Mouse (Mus musculus) hindbrain, embryonic 16.5 days (tissue): ENCODE data around the gene Lhx4. TPM values are rescaled to one million over a fixed set of nuclear protein-coding genes. Genes with fewer than 3 reads are reported as not detected.

Source experiments
- ATAC-seq: fragments of 200-750 bp; cut with Nextera tagmentation; 2 replicates; pipeline ENCODE4 v1.8.0; 2017; ENCODE audit warnings: moderate TSS enrichment, moderate library complexity
- H3K27ac ChIP-seq: fragments of 300-500 bp; sonication (generic); 2 replicates; pipeline ENCODE4 v1.5.1; 2014; ENCODE audit warnings: low read depth, mild to moderate bottlenecking, control low read depth, low read length, moderate library complexity
- H3K27me3 ChIP-seq: fragments of 300-500 bp; sonication (generic); replicated peaks from 2 replicates; pipeline ENCODE4 v1.6.1; 2014; ENCODE audit warnings: low read length; ENCODE audit not compliant: control insufficient read depth, insufficient read depth
- H3K36me3 ChIP-seq: fragments of 300-500 bp; sonication (generic); 2 replicates; pipeline ENCODE4 v1.6.1; 2014; ENCODE audit warnings: mild to moderate bottlenecking, low read length, moderate library complexity, mixed read lengths; ENCODE audit not compliant: control insufficient read depth, insufficient read depth
- H3K4me1 ChIP-seq: fragments of 300-500 bp; sonication (generic); 2 replicates; pipeline ENCODE4 v1.6.1; 2014; ENCODE audit warnings: low read depth, low read length; ENCODE audit not compliant: control insufficient read depth, insufficient read depth
- H3K4me2 ChIP-seq: fragments of 300-500 bp; sonication (generic); 2 replicates; pipeline ENCODE4 v1.6.1; 2014; ENCODE audit warnings: mild to moderate bottlenecking, low read length, control low read depth, moderate library complexity
- H3K4me3 ChIP-seq: fragments of 300-500 bp; sonication (generic); 2 replicates; pipeline ENCODE4 v1.5.1; 2014; ENCODE audit warnings: mild to moderate bottlenecking, low read length, control low read depth, moderate library complexity
- H3K9ac ChIP-seq: fragments of 300-500 bp; sonication (generic); 2 replicates; pipeline ENCODE4 v1.6.1; 2014; ENCODE audit warnings: low read depth, mild to moderate bottlenecking, control low read depth, low read length, moderate library complexity
- H3K9me3 ChIP-seq: fragments of 300-500 bp; sonication (generic); 2 replicates; pipeline ENCODE4 v1.6.1; 2014; ENCODE audit warnings: mild to moderate bottlenecking, low read length, moderate library complexity; ENCODE audit not compliant: control insufficient read depth
- WGBS: fragments of 180-500 bp; shearing (Covaris S2); extraction: QIAGEN DNeasy Blood & Tissue Kit; methylation state at CpG from one replicate; pipeline ENCODE4 v1.1.7; 2014; 5-methylcytosine and 5-hydroxymethylcytosine counted together
- polyA plus RNA-seq: library from polyadenylated mRNA; unstranded; fragments of >200 nt; fragmentation: Nextera tagmentation; extraction: Ambion mirVana; gene quantifications from 2 replicates; pipeline ENCODE4 v1.2.1, GENCODE M21; 2015

Gene Lhx4
- 1.7 and 2.3 TPM in 2 replicates for polyA plus RNA-seq

DNA sequence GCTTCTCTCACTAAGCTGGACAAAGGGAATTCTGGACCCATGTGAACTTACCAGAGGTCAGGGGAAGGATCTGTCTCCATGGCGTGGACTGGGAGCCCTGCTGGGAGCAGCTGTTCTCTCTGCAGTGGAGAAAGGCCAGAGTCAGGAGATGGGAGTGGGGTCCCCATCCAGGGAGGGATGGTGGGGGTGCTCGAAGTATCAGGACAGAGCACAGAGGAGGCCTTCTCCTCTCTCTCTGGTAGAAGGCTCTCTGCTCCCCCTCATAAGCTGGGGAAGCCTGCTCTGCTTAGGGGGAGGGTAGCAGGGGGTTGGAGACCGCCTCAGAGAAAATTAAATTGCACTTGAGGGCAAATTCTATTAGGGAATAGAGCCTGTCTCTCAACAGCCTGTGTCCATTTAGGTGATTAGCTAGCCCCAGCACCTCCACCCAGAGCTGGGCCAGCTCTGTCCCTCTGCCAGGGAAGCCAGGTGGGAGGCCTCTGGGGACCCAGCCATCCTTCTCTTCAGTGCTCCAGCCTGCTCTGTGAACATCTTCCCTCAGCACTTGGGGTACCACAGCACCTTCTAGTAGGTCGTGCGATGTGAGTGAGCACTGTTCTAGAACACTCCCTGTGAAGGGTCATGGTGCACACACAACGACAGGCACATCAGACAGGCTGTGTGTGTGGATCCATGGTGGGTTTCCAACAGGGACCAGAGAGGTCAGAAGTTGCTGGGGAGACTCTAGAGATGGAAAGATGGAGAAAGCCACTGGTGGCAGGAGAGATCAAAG, at the start of gene Lhx4:
Gene Lhx4 (minus strand): TSS at position 201 of the 772 bp plus-strand sequence.
- H3K9me3 ChIP-seq: no peaks in the 10 kb centered on the region
- no peaks in the 10 kb centered on the region for H3K36me3 ChIP-seq
- H3K4me3 ChIP-seq: no peak within 1 kb of the TSS
- no peak within 1 kb of the TSS for H3K9ac ChIP-seq
- WGBS: 59% methylated on average over 6 of the region's 6 CpGs
- ATAC-seq: no peak
- no peaks in the 10 kb centered on the region for H3K4me1 ChIP-seq
- peaks cover 67% of the 10 kb centered on the region for H3K27me3 ChIP-seq
- no peak within 1 kb of the TSS for H3K27ac ChIP-seq
- no peak within 1 kb of the TSS for H3K4me2 ChIP-seq

DNA sequence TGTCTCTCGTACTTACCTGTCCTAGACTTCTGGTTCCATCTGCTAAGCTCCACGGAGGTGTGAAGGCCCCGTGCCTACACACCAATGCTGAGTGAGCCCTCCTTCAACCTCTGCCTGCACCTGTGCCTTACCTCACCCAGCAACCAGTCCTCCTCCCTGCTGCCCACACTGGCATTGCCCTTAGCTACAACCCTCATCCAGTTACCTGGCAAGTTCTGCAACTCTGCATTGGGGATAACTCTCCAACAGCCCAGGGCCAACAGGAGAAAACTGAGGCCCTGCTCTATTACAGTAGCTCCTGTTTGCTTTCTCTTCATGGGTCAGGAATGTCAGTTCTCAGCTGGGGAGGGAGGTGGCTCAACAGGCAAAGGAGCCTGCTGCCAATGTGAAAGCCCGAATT, 46.5 kb upstream of the Lhx4 start:
- no peaks in the 10 kb centered on the region for H3K9me3 ChIP-seq
- no peak overlapping the region for H3K9ac ChIP-seq
- no peak overlapping the region for H3K27ac ChIP-seq
- no peak overlapping the region for H3K4me3 ChIP-seq
- H3K4me1 ChIP-seq: no peaks in the 10 kb centered on the region; the same call in 1 of the 2 replicates
- peaks cover 21% of the 10 kb centered on the region; the same call in 1 of the 2 replicates for H3K36me3 ChIP-seq
- ATAC-seq: no peak
- 93% methylated on average over 4 of the region's 4 CpGs for WGBS
- H3K4me2 ChIP-seq: no peak overlapping the region
- no peaks in the 10 kb centered on the region for H3K27me3 ChIP-seq

GRCm38 (mm10) chr1:155797425-155797824, 45.9 kb upstream of the Lhx4 start:
- H3K9me3 ChIP-seq: no peaks in the 10 kb centered on the region
- no peak overlapping the region for H3K4me3 ChIP-seq
- H3K4me1 ChIP-seq: no peaks in the 10 kb centered on the region; the same call in 1 of the 2 replicates
- WGBS: 60% methylated on average over 4 of the region's 4 CpGs
- peaks cover 17% of the 10 kb centered on the region; the same call in 1 of the 2 replicates for H3K36me3 ChIP-seq
- no peak overlapping the region for H3K4me2 ChIP-seq
- H3K9ac ChIP-seq: no peak overlapping the region
- no peak overlapping the region for H3K27ac ChIP-seq
- H3K27me3 ChIP-seq: no peaks in the 10 kb centered on the region
- no peak for ATAC-seq

GRCm38 (mm10) chr1:155796757-155797405, 45.4 kb upstream of the Lhx4 start:
- Histone ChIP-seq H3K4me2 (no peak overlapping the region), H3K36me3 (peaks cover 17% of the 10 kb centered on the region; the same call in 1 of the 2 replicates), H3K4me1 (no peaks in the 10 kb centered on the region; the same call in 1 of the 2 replicates), H3K9me3 (no peaks in the 10 kb centered on the region), H3K4me3 (no peak overlapping the region), H3K27ac (no peak overlapping the region), H3K9ac (no peak overlapping the region), H3K27me3 (no peaks in the 10 kb centered on the region)
- WGBS: 76% methylated on average over 11 of the region's 11 CpGs
- no peak for ATAC-seq

DNA sequence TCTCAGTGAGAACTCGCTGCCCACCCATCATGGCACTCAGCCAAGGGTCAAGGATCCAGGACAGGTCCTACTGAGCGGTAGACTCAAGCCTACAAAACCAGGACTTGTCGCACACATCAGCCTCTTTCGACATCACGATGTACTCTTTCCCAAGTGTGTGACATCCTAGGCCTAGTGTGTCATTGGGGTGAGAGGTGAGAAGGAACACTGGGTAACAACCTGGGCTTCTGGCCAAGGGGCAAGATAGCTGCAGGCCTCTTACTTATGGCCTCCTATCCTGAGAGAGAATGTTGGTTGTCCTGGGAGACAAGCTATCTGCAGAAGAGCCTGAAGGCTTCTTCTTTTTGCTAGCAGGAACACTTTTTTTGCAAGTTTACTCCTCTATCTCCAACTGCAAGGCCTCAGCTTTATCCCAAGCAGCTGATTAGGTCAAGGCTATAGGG, 44.3 kb upstream of the Lhx4 start:
- Histone ChIP-seq H3K27ac (no peak overlapping the region), H3K4me2 (no peak overlapping the region), H3K9me3 (no peaks in the 10 kb centered on the region), H3K4me3 (no peak overlapping the region), H3K4me1 (no peaks in the 10 kb centered on the region; the same call in 1 of the 2 replicates), H3K9ac (no peak overlapping the region), H3K36me3 (peaks cover 14% of the 10 kb centered on the region; the same call in 1 of the 2 replicates), H3K27me3 (no peaks in the 10 kb centered on the region)
- no peak for ATAC-seq
- WGBS: 95% methylated on average over 5 of the region's 5 CpGs

- ATAC-seq: no peak
- no peak overlapping the region for H3K27ac ChIP-seq
- H3K36me3 ChIP-seq: peaks cover 14% of the 10 kb centered on the region; the same call in 1 of the 2 replicates
- H3K4me3 ChIP-seq: no peak overlapping the region
- WGBS: 92% methylated on average over 6 of the region's 6 CpGs
- no peak overlapping the region for H3K9ac ChIP-seq
- no peaks in the 10 kb centered on the region for H3K27me3 ChIP-seq
- H3K9me3 ChIP-seq: no peaks in the 10 kb centered on the region
- H3K4me2 ChIP-seq: no peak overlapping the region
- H3K4me1 ChIP-seq: peaks cover 8% of the 10 kb centered on the region
These were observed 43.4 kb upstream of the Lhx4 start for GRCm38 (mm10) chr1:155794855-155795254.

DNA sequence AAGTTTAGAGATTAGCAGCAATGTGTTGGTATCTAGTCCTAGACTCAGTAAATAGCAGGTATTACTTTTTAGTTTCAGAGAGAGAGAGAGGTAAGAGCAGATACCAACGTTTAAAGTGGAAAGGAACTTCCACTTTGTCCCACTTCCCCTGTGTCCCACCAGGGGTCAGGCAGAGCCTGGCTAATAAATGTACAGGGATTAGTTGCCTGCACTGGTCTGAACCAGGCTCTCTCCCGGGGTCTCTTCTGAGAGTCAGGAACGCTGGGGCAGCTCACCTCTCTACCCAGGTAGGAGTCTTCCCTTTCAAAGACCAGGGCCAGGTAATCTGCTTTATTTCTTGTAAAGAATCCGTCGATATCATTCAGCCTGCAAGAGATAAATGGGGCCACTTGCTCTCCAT, 40.4 kb upstream of the Lhx4 start:
- no peaks in the 10 kb centered on the region for H3K9me3 ChIP-seq
- H3K4me2 ChIP-seq: no peak overlapping the region
- no peaks in the 10 kb centered on the region for H3K27me3 ChIP-seq
- H3K27ac ChIP-seq: no peak overlapping the region
- H3K4me3 ChIP-seq: no peak overlapping the region
- H3K4me1 ChIP-seq: peaks cover 8% of the 10 kb centered on the region
- peaks cover 19% of the 10 kb centered on the region; the same call in 1 of the 2 replicates for H3K36me3 ChIP-seq
- 66% methylated on average over 5 of the region's 5 CpGs for WGBS
- ATAC-seq: no peak
- no peak overlapping the region for H3K9ac ChIP-seq

- no peak overlapping the region for H3K4me3 ChIP-seq
- peak; percentile 83 for ATAC-seq
- peaks cover 19% of the 10 kb centered on the region; the same call in 1 of the 2 replicates for H3K36me3 ChIP-seq
- H3K27me3 ChIP-seq: no peaks in the 10 kb centered on the region
- no peak overlapping the region for H3K4me2 ChIP-seq
- peak overlapping the region; percentile 43 for H3K9ac ChIP-seq
- 29% methylated on average over 16 of the region's 16 CpGs for WGBS
- peaks cover 8% of the 10 kb centered on the region for H3K4me1 ChIP-seq
- no peaks in the 10 kb centered on the region for H3K9me3 ChIP-seq
- H3K27ac ChIP-seq: peak overlapping the region; percentile 76
These were observed 38.9 kb upstream of the Lhx4 start for GRCm38 (mm10) chr1:155790111-155790974.
